ENCODE assay signal across 10 mouse cellular contexts in the genomic region with DNA sequence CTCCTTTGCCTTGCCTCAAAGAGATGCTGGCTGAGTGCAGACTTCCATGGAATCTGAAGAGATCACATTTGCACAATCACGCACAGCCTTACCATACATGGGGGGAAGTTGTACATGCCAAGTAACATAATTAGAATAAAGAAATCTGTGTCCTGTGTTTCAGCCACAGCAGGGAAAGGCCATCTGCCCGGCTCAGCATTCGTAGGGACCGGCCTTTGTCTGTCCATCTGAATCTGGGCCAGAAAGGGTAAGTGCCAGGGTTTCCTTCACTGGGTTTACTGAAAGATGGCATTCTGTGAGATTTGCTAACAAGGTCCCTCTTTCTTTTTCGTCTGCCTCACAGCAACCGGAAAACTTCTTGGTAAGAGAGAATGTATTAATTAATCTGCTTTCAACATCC.
DNase-seq lines count a peak whose midpoint lies in the region; ATAC-seq and TF ChIP-seq lines count a peak whose summit lies in the region.
"Had no signal": no experiment of that assay in that cellular context is flagged by ENCODE, and none has a peak within 500 bp of the region (broad histone marks: within the 10 kb centered on the region; RNA-seq: fewer than 3 reads in every experiment).

No protein-coding gene starts in this region.

- no peak overlapping the region for H3K27ac ChIP-seq in embryonic facial prominence, embryonic 14.5 days (replicated peaks; ENCODE audit: low read depth, low read length)
- no peak overlapping the region for H3K27ac ChIP-seq in embryonic facial prominence, embryonic 10.5 days (replicated peaks)
- H3K27ac ChIP-seq in cerebellum, adult 2 months (ENCODE audit: insufficient read depth, low read length): peak overlapping the region; percentile 98
- peak overlapping the region; percentile 47 for H3K27ac ChIP-seq in hindbrain, embryonic 16.5 days (ENCODE audit: low read depth, low read length)
- H3K27ac ChIP-seq in midbrain, embryonic 16.5 days (ENCODE audit: low read length): peak overlapping the region; percentile 42; the same call in 1 of the 2 replicates
- no peak overlapping the region for H3K27ac ChIP-seq in intestine, embryonic 15.5 days
- H3K27ac ChIP-seq: left cerebral cortex, adult 2 months had no signal

- H3K9me3 ChIP-seq in embryonic facial prominence, embryonic 14.5 days (ENCODE audit: control insufficient read depth, low read length): no peaks in the 10 kb centered on the region
- no peaks in the 10 kb centered on the region for H3K9me3 ChIP-seq in embryonic facial prominence, embryonic 10.5 days
- H3K9me3 ChIP-seq in hindbrain, embryonic 16.5 days (ENCODE audit: control insufficient read depth, low read length): no peaks in the 10 kb centered on the region
- no peaks in the 10 kb centered on the region for H3K9me3 ChIP-seq in midbrain, embryonic 16.5 days (replicated peaks; ENCODE audit: control insufficient read depth, low read length, poor library complexity, severe bottlenecking)
- no peaks in the 10 kb centered on the region for H3K9me3 ChIP-seq in intestine, embryonic 15.5 days

- TF ChIP-seq CTCF in cerebellum, adult 2 months (IDR thresholded peaks at IDR 0.05; ENCODE audit: borderline replicate concordance, insufficient read depth, low read depth, low read length): no peak

- no peak overlapping the region for H3K9ac ChIP-seq in embryonic facial prominence, embryonic 14.5 days (ENCODE audit: low read depth, low read length)
- H3K9ac ChIP-seq in hindbrain, embryonic 16.5 days (ENCODE audit: low read depth, low read length): no peak overlapping the region
- H3K9ac ChIP-seq in midbrain, embryonic 16.5 days (ENCODE audit: low read depth, low read length): peak overlapping the region; percentile 20; the same call in 1 of the 2 replicates
- no peak overlapping the region for H3K9ac ChIP-seq in intestine, embryonic 15.5 days

- TF ChIP-seq POLR2A in cerebellum, adult 2 months (IDR thresholded peaks at IDR 0.05; ENCODE audit: borderline replicate concordance, insufficient read depth, low read length): peak; percentile 61; the same call in 1 of the 2 replicates

- DNase-seq in embryonic facial prominence, embryonic 14.5 days (ENCODE audit: low spot score): peak; percentile 17
- no peak for DNase-seq in embryonic facial prominence, embryonic 10.5 days (ENCODE audit: low spot score)
- DNase-seq in cerebellum, adult 2 months: peak; percentile 89 to 96
- DNase-seq in adrenal gland, adult 18-20 months (ENCODE audit: low spot score in 2 of 2): no peak
- DNase-seq: lung, adult 18-20 months had no signal

- no peaks in the 10 kb centered on the region for H3K27me3 ChIP-seq in embryonic facial prominence, embryonic 14.5 days (replicated peaks; ENCODE audit: control insufficient read depth, insufficient read depth, low read length)
- no peaks in the 10 kb centered on the region for H3K27me3 ChIP-seq in embryonic facial prominence, embryonic 10.5 days (replicated peaks; ENCODE audit: low read depth, poor library complexity, severe bottlenecking)
- no peaks in the 10 kb centered on the region for H3K27me3 ChIP-seq in cerebellum, adult 2 months (ENCODE audit: control insufficient read depth, insufficient read depth, low read length)
- no peaks in the 10 kb centered on the region; the same call in 1 of the 2 replicates for H3K27me3 ChIP-seq in hindbrain, embryonic 16.5 days (replicated peaks; ENCODE audit: control insufficient read depth, insufficient read depth, low read length)
- no peaks in the 10 kb centered on the region for H3K27me3 ChIP-seq in midbrain, embryonic 16.5 days (ENCODE audit: control insufficient read depth, insufficient read depth, low read depth, low read length)
- no peaks in the 10 kb centered on the region for H3K27me3 ChIP-seq in intestine, embryonic 15.5 days (replicated peaks)

- 0 out of 2 replicates have a peak, but pooled peaks cover 3% of the 10 kb centered on the region for H3K4me1 ChIP-seq in embryonic facial prominence, embryonic 14.5 days (ENCODE audit: control insufficient read depth, insufficient read depth, low read length)
- no peaks in the 10 kb centered on the region for H3K4me1 ChIP-seq in embryonic facial prominence, embryonic 10.5 days
- peaks cover 23% of the 10 kb centered on the region for H3K4me1 ChIP-seq in cerebellum, adult 2 months (ENCODE audit: control insufficient read depth, insufficient read depth, low read length)
- H3K4me1 ChIP-seq in hindbrain, embryonic 16.5 days (ENCODE audit: control insufficient read depth, insufficient read depth, low read depth, low read length): peaks cover 4% of the 10 kb centered on the region
- H3K4me1 ChIP-seq in midbrain, embryonic 16.5 days (ENCODE audit: control insufficient read depth, insufficient read depth, low read length): peaks cover 5% of the 10 kb centered on the region; the same call in 1 of the 2 replicates
- 0 out of 2 replicates have a peak, but pooled peaks cover 2% of the 10 kb centered on the region for H3K4me1 ChIP-seq in intestine, embryonic 15.5 days (replicated peaks)

- no peaks in the 10 kb centered on the region for H3K36me3 ChIP-seq in embryonic facial prominence, embryonic 14.5 days (ENCODE audit: control insufficient read depth, insufficient read depth, low read length)
- no peaks in the 10 kb centered on the region for H3K36me3 ChIP-seq in embryonic facial prominence, embryonic 10.5 days (replicated peaks)
- no peaks in the 10 kb centered on the region for H3K36me3 ChIP-seq in hindbrain, embryonic 16.5 days (ENCODE audit: control insufficient read depth, insufficient read depth, low read length)
- no peaks in the 10 kb centered on the region for H3K36me3 ChIP-seq in midbrain, embryonic 16.5 days (ENCODE audit: control insufficient read depth, insufficient read depth, low read length)
- no peaks in the 10 kb centered on the region for H3K36me3 ChIP-seq in intestine, embryonic 15.5 days

- ATAC-seq in embryonic facial prominence, embryonic 14.5 days (ENCODE audit: low read depth): no peak
- peak; percentile 91 for ATAC-seq in hindbrain, embryonic 16.5 days
- ATAC-seq in midbrain, embryonic 16.5 days: peak; percentile 87
- no peak for ATAC-seq in intestine, embryonic 15.5 days
- no peak for ATAC-seq in erythroblast, adult 5-6 weeks (replicated peaks; ENCODE audit: low FRiP score, poor library complexity, severe bottlenecking)

- 73% methylated on average over 6 of the region's 6 CpGs for WGBS in embryonic facial prominence, embryonic 14.5 days
- WGBS in embryonic facial prominence, embryonic 10.5 days: 87% methylated on average over 6 of the region's 6 CpGs
- WGBS in cerebellum, adult 2 months: 7% methylated on average over 6 of the region's 6 CpGs
- 45% methylated on average over 6 of the region's 6 CpGs for WGBS in hindbrain, embryonic 16.5 days
- 39% methylated on average over 6 of the region's 6 CpGs for WGBS in midbrain, embryonic 16.5 days
- 87% methylated on average over 6 of the region's 6 CpGs for WGBS in intestine, embryonic 15.5 days

- no peak overlapping the region for H3K4me3 ChIP-seq in embryonic facial prominence, embryonic 14.5 days (ENCODE audit: low read depth, low read length)
- H3K4me3 ChIP-seq in embryonic facial prominence, embryonic 10.5 days: no peak overlapping the region
- no peak overlapping the region for H3K4me3 ChIP-seq in cerebellum, adult 2 months (replicated peaks; ENCODE audit: insufficient read depth, low read depth, low read length)
- H3K4me3 ChIP-seq in hindbrain, embryonic 16.5 days (ENCODE audit: low read length): no peak overlapping the region
- no peak overlapping the region for H3K4me3 ChIP-seq in midbrain, embryonic 16.5 days (ENCODE audit: low read depth, low read length)
- H3K4me3 ChIP-seq in intestine, embryonic 15.5 days (replicated peaks): no peak overlapping the region
- H3K4me3 ChIP-seq: left cerebral cortex, adult 2 months had no signal

- no peak overlapping the region for H3K4me2 ChIP-seq in embryonic facial prominence, embryonic 14.5 days (ENCODE audit: low read depth, low read length)
- H3K4me2 ChIP-seq in hindbrain, embryonic 16.5 days (ENCODE audit: low read length): peak overlapping the region; percentile 8; the same call in 1 of the 2 replicates
- H3K4me2 ChIP-seq in midbrain, embryonic 16.5 days (ENCODE audit: low read length): no peak overlapping the region
- H3K4me2 ChIP-seq in intestine, embryonic 15.5 days (replicated peaks): no peak overlapping the region

Comparison
In these comparisons a context has a peak if more than half of its experiments do, and no peak if none do; other contexts are left out.
1. DNase-seq: peak in embryonic facial prominence, embryonic 14.5 days (single experiment) and cerebellum, adult 2 months (2 of 2); none in embryonic facial prominence, embryonic 10.5 days (single experiment) and adrenal gland, adult 18-20 months (0 of 2).
2. ATAC-seq: peak in hindbrain, embryonic 16.5 days (single experiment) and midbrain, embryonic 16.5 days (single experiment); none in embryonic facial prominence, embryonic 14.5 days (single experiment), intestine, embryonic 15.5 days (single experiment) and erythroblast, adult 5-6 weeks (single experiment).
3. H3K27ac ChIP-seq: peak in cerebellum, adult 2 months (single experiment), hindbrain, embryonic 16.5 days (single experiment) and midbrain, embryonic 16.5 days (single experiment); none in embryonic facial prominence, embryonic 14.5 days (single experiment), embryonic facial prominence, embryonic 10.5 days (single experiment) and intestine, embryonic 15.5 days (single experiment).